Mouse (Mus musculus) cortical plate, adult 2 months (tissue): ENCODE data around the gene Tmem132b.

ENCODE experiments used
- CTCF ChIP-seq: fragments of 200-500 bp; IDR thresholded peaks from 2 replicates; pipeline ENCODE4 v1.5.1; 2011; ENCODE audit warnings: mild to moderate bottlenecking, control low read depth, low read length; ENCODE audit not compliant: insufficient read depth; ENCODE audit errors: extremely low read depth
- POLR2A ChIP-seq: fragments of 200-500 bp; IDR thresholded peaks from 2 replicates; pipeline ENCODE4 v1.6.1; 2011; ENCODE audit warnings: mild to moderate bottlenecking, low read length, control low read depth; ENCODE audit not compliant: insufficient read depth; ENCODE audit errors: extremely low read depth

DNA sequence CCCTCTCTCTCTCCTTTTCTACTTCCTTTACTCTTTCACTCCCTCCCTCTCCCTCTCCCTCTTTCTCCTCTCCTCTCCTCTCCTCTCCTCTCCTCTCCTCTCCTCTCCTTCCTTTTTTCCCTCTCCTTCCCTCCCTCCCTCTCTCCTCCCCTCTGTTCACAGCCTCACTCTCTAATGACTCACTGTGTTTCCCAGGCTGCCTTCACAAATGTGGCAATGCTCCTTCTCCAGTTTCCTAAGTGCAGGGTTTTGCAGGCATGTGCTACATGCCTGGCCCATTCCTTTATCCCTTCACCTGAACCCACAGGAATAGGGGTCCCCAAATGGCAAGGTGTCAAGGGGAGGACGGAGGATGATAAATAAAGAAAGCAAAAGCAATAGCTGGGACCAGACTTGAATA is 236.4 kb downstream of the Tmem132b start:
- no peak for TF ChIP-seq CTCF
- TF ChIP-seq POLR2A, result no peak
